Mouse (Mus musculus) hindbrain, embryonic 15.5 days (tissue): ENCODE measurements at regions not wholly inside any gene's neighbourhood (a gene's known extent, or its start where the extent isn't known, plus 50 kb on each side); places are given as distances from the start of the nearest gene placed in this dataset.

Source experiments
- ATAC-seq: fragments of 200-750 bp; cut with Nextera tagmentation; 2 replicates; pipeline ENCODE4 v1.8.0; 2017; ENCODE audit warnings: low read depth, moderate number of reproducible peaks, moderate TSS enrichment; ENCODE audit not compliant: low FRiP score
- H3K27ac ChIP-seq: fragments of 300-500 bp; sonication (generic); replicated peaks from 2 replicates; pipeline ENCODE4 v1.5.1; 2015; ENCODE audit warnings: mild to moderate bottlenecking, inconsistent platforms
- H3K27me3 ChIP-seq: fragments of 300-500 bp; sonication (generic); 2 replicates; pipeline ENCODE4 v1.6.1; 2015; ENCODE audit warnings: control low read depth, inconsistent platforms
- H3K36me3 ChIP-seq: fragments of 300-500 bp; sonication (generic); 2 replicates; pipeline ENCODE4 v1.6.1; 2015; ENCODE audit warnings: control low read depth, inconsistent platforms
- H3K4me1 ChIP-seq: fragments of 300-500 bp; sonication (generic); replicated peaks from 2 replicates; pipeline ENCODE4 v1.6.1; 2015; ENCODE audit warnings: control low read depth, inconsistent platforms
- H3K4me2 ChIP-seq: fragments of 300-500 bp; sonication (generic); 2 replicates; pipeline ENCODE4 v1.6.1; 2015; ENCODE audit warnings: moderate library complexity, mild to moderate bottlenecking, inconsistent platforms
- H3K4me3 ChIP-seq: fragments of 300-500 bp; sonication (generic); 2 replicates; pipeline ENCODE4 v1.5.1; 2015; ENCODE audit warnings: mild to moderate bottlenecking, inconsistent platforms
- H3K9ac ChIP-seq: fragments of 300-500 bp; sonication (generic); 2 replicates; pipeline ENCODE4 v1.6.1; 2015; ENCODE audit warnings: inconsistent platforms
- H3K9me3 ChIP-seq: fragments of 300-500 bp; sonication (generic); 2 replicates; pipeline ENCODE4 v1.6.1; 2016; ENCODE audit warnings: control low read depth, inconsistent platforms
- WGBS: fragments of 180-500 bp; shearing (Covaris S2); methylation state at CpG from one replicate; pipeline ENCODE4 v1.1.7; 2015; 5-methylcytosine and 5-hydroxymethylcytosine counted together

- Histone ChIP-seq H3K36me3 (no peaks in the 10 kb centered on the region), H3K4me2 (no peak overlapping the region), H3K4me3 (no peak overlapping the region), H3K9me3 (no peaks in the 10 kb centered on the region), H3K9ac (no peak overlapping the region), H3K27ac (no peak overlapping the region), H3K27me3 (0 out of 2 replicates have a peak, but pooled peaks cover 13% of the 10 kb centered on the region), H3K4me1 (no peaks in the 10 kb centered on the region)
- no peak for ATAC-seq
- WGBS, result 80% methylated on average over 5 of the region's 5 CpGs
Measured at GRCm38 (mm10) chrX:99624515-99625179, 153.6 kb upstream of the Pja1 start.

DNA sequence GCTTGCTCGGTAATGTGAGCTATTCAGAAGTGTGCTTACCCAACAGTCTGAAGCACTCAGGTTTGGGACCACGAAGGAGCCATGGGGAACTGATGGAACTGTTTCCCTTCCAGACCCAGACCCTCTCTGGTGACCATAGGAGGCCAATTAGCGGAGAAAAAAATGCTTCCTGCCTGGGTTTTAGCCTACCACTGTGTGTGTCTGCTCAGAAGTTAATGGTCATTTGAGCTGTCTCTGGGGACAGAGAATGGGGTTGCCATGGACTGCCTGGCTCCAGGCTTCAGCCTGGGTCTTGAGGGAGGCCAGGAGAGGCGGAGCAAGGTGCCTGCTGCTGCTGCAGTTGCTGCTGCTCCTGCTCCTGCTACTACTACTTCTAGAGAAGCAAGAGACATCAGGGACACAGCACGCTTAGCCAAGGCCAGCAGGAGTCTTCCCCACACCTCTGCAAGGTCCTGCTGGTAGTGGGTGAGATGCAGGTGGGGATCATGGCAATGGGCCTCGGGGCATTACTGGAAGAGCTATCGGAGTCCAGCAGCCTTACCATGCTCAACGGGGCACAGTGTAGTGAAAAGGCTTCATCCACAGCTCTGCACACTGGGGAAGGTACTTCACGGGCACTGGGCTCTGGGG is 141.2 kb upstream of the Pja1 start:
- no peak overlapping the region for H3K27ac ChIP-seq

GRCm38 (mm10) chrX:99610096-99610495 is 139.0 kb upstream of the Pja1 start:
- ATAC-seq, result no peak
- 80% methylated on average over 5 of the region's 5 CpGs for WGBS
- Histone ChIP-seq H3K4me1 (no peaks in the 10 kb centered on the region), H3K27ac (no peak overlapping the region), H3K4me2 (no peak overlapping the region), H3K36me3 (no peaks in the 10 kb centered on the region), H3K27me3 (peaks cover 21% of the 10 kb centered on the region), H3K9me3 (no peaks in the 10 kb centered on the region), H3K9ac (no peak overlapping the region), H3K4me3 (no peak overlapping the region)

More for the DNA sequence above, 141.2 kb upstream of the Pja1 start:
- WGBS, result 70% methylated on average over 9 of the region's 9 CpGs
- Histone ChIP-seq H3K36me3 (no peaks in the 10 kb centered on the region), H3K9me3 (no peaks in the 10 kb centered on the region), H3K27me3 (peaks cover 17% of the 10 kb centered on the region), H3K4me3 (no peak overlapping the region), H3K4me1 (no peaks in the 10 kb centered on the region), H3K9ac (no peak overlapping the region), H3K4me2 (no peak overlapping the region)
- ATAC-seq, result no peak

DNA sequence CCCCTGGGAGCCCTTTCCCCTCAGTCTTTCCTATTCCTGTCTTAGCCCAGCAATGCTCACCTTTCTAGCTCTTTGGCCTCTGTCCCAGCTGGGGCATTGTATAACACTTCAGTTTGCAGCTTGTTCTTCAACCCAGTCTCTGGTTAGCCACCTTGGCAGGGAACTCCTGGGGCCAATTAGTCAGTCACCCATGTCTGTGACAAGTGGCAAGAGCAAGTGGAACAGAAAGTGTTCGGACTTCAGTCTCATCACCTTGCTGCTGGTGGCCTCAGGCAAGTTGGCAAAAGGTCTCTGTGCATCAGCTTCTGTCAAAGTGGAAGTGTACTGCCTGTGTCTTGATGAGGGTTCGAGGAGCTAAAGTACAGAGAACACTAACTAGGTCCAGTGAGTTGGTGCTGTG is 138.5 kb upstream of the Pja1 start:
- H3K27me3 ChIP-seq, result peaks cover 21% of the 10 kb centered on the region
- H3K4me3 ChIP-seq, result no peak overlapping the region
- 77% methylated on average over 2 of the region's 2 CpGs for WGBS
- H3K9me3 ChIP-seq, result no peaks in the 10 kb centered on the region
- ATAC-seq, result no peak
- no peak overlapping the region for H3K9ac ChIP-seq
- no peaks in the 10 kb centered on the region for H3K4me1 ChIP-seq
- no peak overlapping the region for H3K4me2 ChIP-seq
- H3K36me3 ChIP-seq, result no peaks in the 10 kb centered on the region
- H3K27ac ChIP-seq, result no peak overlapping the region

DNA sequence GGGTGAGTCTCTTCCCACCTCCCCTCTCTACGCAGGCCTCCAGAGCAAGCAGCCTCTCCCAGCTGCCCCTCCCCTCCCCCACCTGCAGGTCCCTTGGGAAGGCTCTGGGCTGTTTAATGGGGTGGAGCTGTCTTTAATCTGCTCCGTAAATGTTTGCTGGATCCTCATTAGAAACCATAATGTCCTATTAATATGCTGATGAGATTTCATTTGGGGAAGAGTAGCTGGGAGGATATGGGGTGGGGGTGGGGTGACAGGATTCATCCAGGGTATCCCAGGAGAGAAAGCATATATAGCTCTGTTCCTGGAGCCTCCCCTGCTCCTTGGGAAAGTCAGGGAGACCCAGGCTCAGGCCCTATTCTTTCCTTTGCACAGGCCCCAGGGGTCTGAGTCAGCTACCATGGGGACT is 137.2 kb upstream of the Pja1 start:
- H3K27me3 ChIP-seq, result peaks cover 26% of the 10 kb centered on the region
- 34% methylated on average over 2 of the region's 2 CpGs for WGBS
- no peaks in the 10 kb centered on the region for H3K9me3 ChIP-seq
- no peak overlapping the region for H3K27ac ChIP-seq
- ATAC-seq, result no peak
- H3K36me3 ChIP-seq, result no peaks in the 10 kb centered on the region
- no peak overlapping the region for H3K4me3 ChIP-seq
- H3K4me1 ChIP-seq, result no peaks in the 10 kb centered on the region
- no peak overlapping the region for H3K9ac ChIP-seq
- no peak overlapping the region for H3K4me2 ChIP-seq

DNA sequence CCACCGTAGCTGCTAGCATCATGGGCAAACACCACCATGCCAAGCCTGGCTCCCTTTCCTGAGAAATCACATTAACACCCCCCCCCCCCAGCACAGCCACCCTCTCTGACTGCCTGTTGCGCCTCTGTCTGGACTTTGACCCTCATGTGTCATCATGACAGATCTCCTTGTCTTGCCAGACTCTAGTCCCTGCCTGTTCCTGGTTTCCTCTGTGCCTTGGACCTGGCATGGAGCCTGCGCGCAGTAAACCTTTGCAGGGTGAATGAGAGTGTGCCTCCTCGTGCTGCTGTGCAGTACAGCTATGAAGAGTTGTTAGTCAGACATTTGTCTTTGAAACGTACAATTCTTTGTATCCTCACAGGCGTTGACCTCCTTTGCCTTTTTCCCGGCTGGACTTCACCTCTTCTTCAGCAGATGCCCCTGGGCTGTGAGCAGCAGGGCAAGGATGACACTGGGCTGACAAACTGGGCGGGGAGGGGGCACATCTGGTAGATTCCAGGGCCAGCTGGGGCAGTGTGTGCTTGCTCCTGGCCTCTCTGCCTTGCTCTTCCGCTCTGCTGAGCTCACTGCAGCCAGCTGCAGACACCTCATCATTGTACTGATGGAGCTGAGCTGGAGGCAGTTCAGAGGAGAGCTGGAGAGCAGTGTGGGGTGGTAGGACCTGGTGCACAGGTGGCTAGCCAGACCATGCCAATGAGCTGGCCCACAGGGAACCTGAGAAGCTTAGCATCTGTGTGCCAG is 134.2 kb upstream of the Pja1 start:
- no peaks in the 10 kb centered on the region for H3K36me3 ChIP-seq
- ATAC-seq, result peak; percentile 71
- H3K27ac ChIP-seq, result no peak overlapping the region
- no peaks in the 10 kb centered on the region for H3K4me1 ChIP-seq
- no peak overlapping the region for H3K4me2 ChIP-seq
- peaks cover 27% of the 10 kb centered on the region for H3K27me3 ChIP-seq
- WGBS, result 45% methylated on average over 10 of the region's 10 CpGs
- H3K9me3 ChIP-seq, result no peaks in the 10 kb centered on the region
- no peak overlapping the region for H3K9ac ChIP-seq
- no peak overlapping the region for H3K4me3 ChIP-seq

- WGBS, result 82% methylated on average over 6 of the region's 6 CpGs
Measured at GRCm38 (mm10) chrX:99603714-99604113, 132.6 kb upstream of the Pja1 start.

DNA sequence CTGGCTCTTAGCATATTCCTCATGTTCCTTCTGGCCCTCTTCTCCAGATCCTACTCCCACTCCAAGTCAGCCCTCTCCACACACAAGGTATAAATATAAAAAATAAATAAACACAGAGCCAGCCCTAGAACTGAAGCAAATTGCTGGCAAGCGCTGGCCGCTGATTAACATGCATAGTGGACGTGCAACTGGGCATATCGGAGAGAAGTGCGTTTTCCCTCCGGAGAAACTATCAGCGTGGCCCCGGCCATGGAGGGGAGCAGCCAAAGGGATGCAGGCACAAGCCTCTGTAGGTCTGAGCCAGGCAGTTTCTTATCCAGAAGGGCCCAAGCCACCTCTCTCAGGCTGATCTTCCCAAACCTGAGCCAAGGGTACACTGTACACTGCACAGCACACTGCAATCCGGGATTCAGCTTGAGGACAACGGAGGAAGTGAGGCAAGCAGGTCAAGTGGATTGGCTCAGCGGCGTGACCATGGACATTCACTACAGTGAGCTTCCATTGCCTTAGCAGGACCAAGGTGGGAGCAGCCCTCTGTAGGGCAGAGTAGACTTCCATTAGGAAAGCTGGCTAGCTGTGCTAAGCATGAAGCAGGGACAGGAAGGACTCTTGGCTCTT is 131.3 kb upstream of the Pja1 start:
- Histone ChIP-seq H3K9me3 (no peaks in the 10 kb centered on the region), H3K4me2 (no peak overlapping the region), H3K4me1 (no peaks in the 10 kb centered on the region), H3K27ac (no peak overlapping the region), H3K27me3 (peaks cover 17% of the 10 kb centered on the region), H3K36me3 (no peaks in the 10 kb centered on the region), H3K4me3 (no peak overlapping the region), H3K9ac (no peak overlapping the region)
- 78% methylated on average over 12 of the region's 12 CpGs for WGBS
- ATAC-seq, result no peak

More at GRCm38 (mm10) chrX:99603714-99604113, 132.6 kb upstream of the Pja1 start:
- H3K27me3 ChIP-seq, result peaks cover 20% of the 10 kb centered on the region
- H3K36me3 ChIP-seq, result no peaks in the 10 kb centered on the region
- H3K9ac ChIP-seq, result no peak overlapping the region
- no peak overlapping the region for H3K4me3 ChIP-seq
- no peak overlapping the region for H3K4me2 ChIP-seq
- H3K9me3 ChIP-seq, result no peaks in the 10 kb centered on the region
- H3K4me1 ChIP-seq, result no peaks in the 10 kb centered on the region
- no peak overlapping the region for H3K27ac ChIP-seq
- ATAC-seq, result no peak

DNA sequence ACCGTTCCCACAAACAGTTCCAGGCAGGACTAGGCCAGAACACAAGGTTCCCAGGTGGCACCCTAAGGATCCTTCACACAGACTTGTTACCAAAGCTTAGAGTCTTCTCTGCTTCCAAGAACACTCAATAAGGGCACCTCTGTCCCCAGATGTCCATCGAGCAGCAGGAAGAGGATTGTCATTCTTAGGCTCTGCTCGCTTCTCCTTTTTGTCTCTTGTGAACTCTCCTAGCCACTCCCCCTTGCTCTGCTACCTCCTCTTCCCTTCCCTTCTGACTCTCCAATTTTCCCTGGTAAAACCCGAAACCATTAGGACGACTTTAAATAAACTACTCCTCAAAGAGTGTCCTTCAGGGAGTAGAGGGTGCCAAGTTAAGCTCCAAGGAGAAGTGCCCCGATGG is 124.4 kb upstream of the Pja1 start:
- H3K36me3 ChIP-seq, result no peaks in the 10 kb centered on the region
- WGBS, result 85% methylated on average over 6 of the region's 6 CpGs
- no peak overlapping the region for H3K4me2 ChIP-seq
- no peak overlapping the region for H3K4me3 ChIP-seq
- no peak for ATAC-seq
- H3K27me3 ChIP-seq, result 0 out of 2 replicates have a peak, but pooled peaks cover 10% of the 10 kb centered on the region
- H3K4me1 ChIP-seq, result no peaks in the 10 kb centered on the region
- H3K27ac ChIP-seq, result no peak overlapping the region
- H3K9me3 ChIP-seq, result no peaks in the 10 kb centered on the region
- H3K9ac ChIP-seq, result no peak overlapping the region

DNA sequence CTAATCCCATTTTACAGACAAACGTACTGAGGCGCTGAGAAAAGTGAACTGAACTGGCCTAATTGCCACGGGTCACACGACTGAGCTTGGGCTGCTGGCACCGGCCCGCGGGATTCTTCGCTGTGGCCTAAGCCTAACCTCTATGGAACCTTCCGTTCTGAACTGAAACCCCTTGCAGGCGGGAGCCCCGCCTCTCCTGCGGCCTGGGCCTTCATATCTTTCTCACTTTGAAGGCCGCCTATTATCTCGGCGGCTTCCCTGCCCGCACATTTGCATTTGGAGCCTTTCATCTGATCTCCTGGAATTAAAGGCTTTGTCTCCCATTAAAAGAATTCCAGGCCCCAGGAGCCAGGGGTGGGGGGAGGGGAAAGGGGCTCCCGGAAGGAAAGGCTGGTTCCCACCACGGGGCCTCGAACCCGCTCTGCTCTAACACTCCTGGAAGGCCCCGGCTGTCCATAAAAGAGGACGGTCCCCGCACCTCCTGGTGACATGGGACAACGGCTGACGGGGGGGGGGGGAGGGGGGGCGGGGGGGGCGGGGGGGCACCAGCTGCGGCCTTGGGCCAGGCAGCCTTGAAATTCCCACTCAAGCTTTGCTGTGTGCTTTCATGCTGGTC is 122.9 kb upstream of the Pja1 start:
- Histone ChIP-seq H3K4me1 (no peaks in the 10 kb centered on the region), H3K9ac (no peak overlapping the region), H3K36me3 (no peaks in the 10 kb centered on the region), H3K27ac (no peak overlapping the region), H3K4me2 (no peak overlapping the region), H3K9me3 (no peaks in the 10 kb centered on the region), H3K27me3 (0 out of 2 replicates have a peak, but pooled peaks cover 18% of the 10 kb centered on the region), H3K4me3 (no peak overlapping the region)
- 22% methylated on average over 17 of the region's 28 CpGs for WGBS
- ATAC-seq, result no peak

DNA sequence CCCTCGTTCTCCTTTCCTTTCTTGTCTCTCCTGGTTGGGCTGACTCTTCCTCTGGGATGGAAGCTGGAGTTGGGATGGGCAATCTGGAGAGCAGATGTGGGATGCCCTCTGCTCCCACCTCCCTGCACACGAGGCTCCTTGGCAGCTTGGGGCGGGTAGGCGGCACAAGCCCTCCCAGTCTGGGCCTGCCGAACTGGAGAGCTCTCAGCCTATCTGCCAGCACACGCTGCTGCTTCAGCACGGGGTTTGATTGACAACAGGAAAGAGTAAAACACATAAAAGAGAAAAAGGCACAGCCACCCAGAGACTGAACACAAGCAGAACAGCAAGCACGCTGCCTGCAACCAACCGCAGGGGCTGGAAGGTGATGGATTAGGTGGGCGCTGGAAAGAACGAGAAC is 121.9 kb upstream of the Pja1 start:
- H3K9ac ChIP-seq, result no peak overlapping the region
- H3K4me2 ChIP-seq, result no peak overlapping the region
- H3K4me3 ChIP-seq, result no peak overlapping the region
- no peak overlapping the region for H3K27ac ChIP-seq
- H3K9me3 ChIP-seq, result no peaks in the 10 kb centered on the region
- WGBS, result 38% methylated on average over 11 of the region's 11 CpGs
- H3K36me3 ChIP-seq, result no peaks in the 10 kb centered on the region
- no peaks in the 10 kb centered on the region for H3K4me1 ChIP-seq
- 0 out of 2 replicates have a peak, but pooled peaks cover 20% of the 10 kb centered on the region for H3K27me3 ChIP-seq
- no peak for ATAC-seq
